Mouse (Mus musculus) ZHBTc4 (cell line): ENCODE measurements at regions not wholly inside any gene's neighbourhood (a gene's known extent, or its start where the extent isn't known, plus 50 kb on each side); places are given as distances from the start of the nearest gene placed in this dataset.
A peak's percentile ranks its signal among the peaks of the same experiment; 100 is the strongest.
"Not testable (repeated sequence)": the region's sequence is repeated elsewhere in the genome, so short reads cannot be mapped to it uniquely, and the experiment has no call there.

Experiments used
- DNase-seq: peaks from one replicate; pipeline ENCODE4 v3.0.0-alpha.2; 2011; ENCODE audit warnings: low read depth, low spot score

- no peak for DNase-seq
These were observed 203.4 kb upstream of the Tbl1x start for GRCm38 (mm10) chrX:77307374-77307773.

GRCm38 (mm10) chrX:77314384-77314783, 196.4 kb upstream of the Tbl1x start:
- peak; percentile 53 for DNase-seq

DNA sequence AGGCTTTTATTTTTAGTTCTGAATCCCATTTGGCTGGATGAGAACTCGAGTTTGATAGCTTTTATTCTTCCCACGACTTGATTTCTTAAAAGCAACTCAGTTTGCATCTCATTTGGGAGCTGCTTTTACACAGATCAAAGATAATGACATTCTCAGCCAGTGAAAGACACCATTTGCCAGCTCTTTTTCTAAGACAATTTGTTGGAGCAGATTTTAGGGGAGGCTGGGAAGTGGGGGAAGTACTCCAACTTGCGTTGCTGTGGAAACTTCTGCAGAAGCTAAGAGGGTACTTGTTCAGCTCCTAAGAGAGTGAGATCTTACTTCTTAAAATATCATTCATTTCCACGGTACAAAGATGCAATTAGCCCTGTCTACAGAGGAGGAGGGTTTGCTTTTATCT, 187.2 kb upstream of the Tbl1x start:
- DNase-seq = no peak

DNA sequence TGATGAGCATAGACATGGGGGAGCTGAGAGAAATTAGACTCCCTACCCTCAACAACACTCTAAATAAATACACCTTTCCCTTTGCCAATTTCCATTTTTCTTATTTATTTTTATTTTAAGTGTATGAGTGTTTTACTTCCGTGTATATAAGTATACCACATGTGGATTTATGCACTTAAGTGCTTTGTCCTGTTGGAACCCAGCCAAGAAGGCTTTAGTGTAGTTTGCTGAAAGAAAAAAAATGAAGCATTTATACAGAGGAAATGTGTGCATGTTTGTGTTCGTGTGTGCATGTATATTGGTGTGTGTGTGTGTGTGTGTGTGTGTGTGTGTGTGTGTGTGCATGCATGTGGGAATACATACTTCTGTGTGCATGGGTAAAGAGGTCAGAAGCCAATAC, 157.6 kb upstream of the Tbl1x start:
- no peak for DNase-seq

DNA sequence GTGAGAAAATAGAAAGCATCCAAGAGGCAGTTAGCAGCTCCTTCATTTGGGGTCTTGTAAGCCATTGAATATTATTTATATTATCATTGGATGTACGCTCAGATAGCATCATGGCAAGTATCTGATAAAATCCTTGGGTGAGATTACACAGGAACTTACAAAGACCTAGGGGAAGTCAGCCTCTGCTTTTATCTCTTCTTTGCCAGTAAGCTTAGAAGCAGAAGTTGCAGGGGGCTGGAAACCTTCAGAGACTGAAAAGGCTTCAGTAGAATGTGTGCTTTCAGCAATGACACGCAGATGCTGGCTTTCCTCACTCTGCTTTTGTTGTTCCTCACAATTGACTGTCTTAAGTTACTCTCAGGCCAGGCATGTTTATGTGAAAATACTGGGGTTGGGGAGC, 150.3 kb upstream of the Tbl1x start:
- DNase-seq = no peak

DNA sequence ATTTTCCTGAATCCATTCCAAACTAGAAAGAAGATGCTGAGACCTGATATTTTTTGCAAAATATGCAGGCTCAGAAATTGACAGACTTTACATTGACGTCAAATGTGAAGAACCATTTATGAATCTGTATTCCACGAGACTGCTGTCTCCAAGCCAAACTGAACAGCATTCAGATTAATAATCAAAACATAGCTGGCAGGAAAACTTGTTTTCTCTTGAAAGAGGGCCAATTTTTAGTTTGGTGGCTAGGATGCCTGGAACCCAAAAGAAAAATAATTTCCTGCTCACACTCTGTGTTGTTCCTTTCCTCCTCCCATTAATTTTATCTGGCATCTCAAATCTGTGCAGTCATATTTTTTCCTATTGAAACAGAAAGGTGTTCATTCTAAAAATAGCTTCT, 149.7 kb upstream of the Tbl1x start:
- DNase-seq = no peak

DNA sequence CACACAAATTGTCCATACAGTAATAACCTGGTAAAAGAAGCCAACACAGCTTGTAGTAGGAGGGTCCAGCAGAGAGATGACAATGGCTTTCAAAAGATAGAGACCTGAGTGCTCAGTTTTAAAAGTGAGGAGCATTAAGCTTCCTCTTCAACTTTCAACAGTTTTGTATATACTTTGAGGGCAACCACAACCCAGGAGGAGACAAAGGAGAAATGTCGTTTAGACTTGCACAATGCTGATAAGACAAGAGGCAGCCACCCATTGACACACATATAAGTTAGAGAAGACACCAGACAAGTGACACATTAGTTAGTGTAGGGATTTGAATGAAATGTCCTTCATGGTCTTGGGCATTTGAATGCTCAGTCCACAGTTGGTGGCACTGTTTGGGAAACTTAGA, 147.2 kb upstream of the Tbl1x start:
- DNase-seq = no peak

DNA sequence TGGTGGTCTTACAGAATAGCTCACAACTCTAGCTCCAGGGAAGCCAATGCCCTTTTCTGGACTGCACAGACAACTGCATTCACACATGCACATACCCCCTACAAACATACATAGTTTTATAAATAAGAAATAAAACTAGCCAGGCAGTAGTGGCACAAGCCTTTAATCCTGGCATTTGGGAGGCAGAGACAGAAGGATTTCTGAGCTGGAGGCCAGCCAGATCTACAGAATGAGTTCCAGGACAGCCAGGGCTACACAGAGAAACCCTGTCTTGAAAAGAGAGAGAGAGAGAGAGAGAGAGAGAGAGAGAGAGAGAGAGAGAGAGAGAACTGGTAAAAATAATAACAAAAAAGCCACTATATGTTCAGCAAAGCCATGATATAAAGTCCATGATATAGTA, 143.5 kb upstream of the Tbl1x start:
- DNase-seq = no peak

DNA sequence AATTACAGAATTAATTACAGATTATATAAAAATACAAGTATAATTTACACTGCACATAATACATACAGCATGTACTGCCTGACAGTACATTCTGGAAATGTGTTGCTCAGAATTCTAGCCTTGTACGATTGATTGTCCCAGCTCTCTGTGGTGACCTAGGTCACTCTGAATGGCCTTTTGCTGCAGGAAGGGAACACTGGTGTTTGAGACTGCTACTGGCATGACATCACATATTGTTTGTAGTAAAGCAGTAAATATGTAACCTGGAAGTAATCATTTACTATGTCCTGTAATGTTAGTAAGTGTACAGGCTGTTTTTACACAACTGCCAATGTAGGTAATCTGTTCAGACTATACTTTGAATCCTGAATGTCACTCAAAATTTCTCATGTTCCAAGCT, 123.5 kb upstream of the Tbl1x start:
- DNase-seq = no peak

DNA sequence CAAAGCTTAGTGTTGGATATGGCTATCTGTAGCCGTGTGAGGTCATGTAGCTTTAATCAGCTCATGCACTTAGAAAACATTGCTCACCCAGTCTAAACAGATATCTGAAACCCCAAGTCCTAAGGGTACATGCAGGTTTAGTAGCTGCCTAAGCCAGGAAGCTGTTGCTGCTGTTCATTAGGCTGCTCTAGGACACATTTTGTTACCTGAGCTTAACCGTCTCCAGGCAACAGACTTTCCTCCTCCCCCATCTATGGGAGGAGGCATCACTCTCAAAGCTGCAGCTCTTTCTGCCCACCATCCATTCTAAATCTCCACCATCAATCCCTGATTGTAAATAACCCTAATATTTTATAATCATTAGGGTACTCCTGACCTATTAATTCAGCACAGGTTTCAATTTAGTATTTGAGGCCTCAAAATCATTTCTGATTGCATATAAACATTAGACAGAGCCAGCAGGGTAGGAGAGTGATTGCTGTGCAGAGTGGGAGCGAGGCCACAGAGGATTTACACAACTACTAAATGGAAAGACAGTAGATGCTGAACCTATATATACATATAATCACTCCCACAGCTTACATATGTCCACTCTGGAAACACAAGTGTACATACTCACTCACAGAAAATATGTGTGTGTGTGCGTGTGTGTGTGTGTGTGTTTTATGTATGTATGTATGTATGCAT, 118.9 kb upstream of the Tbl1x start:
- no peak for DNase-seq

DNA sequence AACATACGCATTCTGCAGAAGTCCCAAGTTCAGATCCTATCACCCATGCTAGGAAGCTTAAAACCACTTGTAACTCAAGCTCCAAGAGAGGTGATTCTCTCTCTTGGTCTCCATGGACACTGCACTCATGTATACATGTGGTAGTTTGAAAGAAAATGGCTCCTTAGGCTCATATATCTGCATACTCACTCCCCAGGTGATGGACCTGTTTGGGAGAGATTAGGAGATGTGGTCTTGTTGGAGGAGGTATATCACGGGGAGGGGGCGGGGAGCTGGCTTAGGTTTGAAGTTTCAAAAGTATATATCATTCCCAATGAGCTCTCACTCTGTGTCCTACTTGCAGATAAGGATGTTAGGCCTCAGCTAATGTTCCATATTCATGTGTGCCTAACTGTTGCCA, 103.9 kb upstream of the Tbl1x start:
- no peak for DNase-seq

DNA sequence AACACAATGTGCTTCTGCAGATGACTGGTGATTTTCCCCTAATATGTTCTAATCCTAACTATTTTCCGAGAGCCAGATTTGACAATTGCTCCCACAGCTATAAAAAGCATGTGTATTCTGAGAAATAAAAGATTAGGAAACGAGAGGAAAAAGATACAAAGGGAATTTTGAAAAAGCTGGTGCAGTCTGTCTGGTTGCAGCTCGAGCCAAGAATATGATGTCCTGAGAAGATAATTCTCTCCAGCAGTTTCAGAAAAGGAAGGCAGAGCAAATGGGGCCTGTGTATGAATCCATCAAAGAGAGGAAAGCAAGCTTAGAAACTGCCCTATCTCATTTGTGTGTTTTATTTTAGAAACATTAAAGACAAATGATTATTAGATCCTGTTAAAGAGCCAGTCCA, 102.9 kb upstream of the Tbl1x start:
- DNase-seq = no peak

- DNase-seq = no peak
These were observed 101.4 kb upstream of the Tbl1x start for GRCm38 (mm10) chrX:77409370-77409769.

- DNase-seq = no peak
These were observed 100.0 kb upstream of the Tbl1x start for GRCm38 (mm10) chrX:77410812-77411211.

GRCm38 (mm10) chrX:77414156-77414555, 96.7 kb upstream of the Tbl1x start:
- DNase-seq = no peak

- DNase-seq = peak; percentile 26
These were observed 93.0 kb upstream of the Tbl1x start for GRCm38 (mm10) chrX:77417766-77418165.

DNA sequence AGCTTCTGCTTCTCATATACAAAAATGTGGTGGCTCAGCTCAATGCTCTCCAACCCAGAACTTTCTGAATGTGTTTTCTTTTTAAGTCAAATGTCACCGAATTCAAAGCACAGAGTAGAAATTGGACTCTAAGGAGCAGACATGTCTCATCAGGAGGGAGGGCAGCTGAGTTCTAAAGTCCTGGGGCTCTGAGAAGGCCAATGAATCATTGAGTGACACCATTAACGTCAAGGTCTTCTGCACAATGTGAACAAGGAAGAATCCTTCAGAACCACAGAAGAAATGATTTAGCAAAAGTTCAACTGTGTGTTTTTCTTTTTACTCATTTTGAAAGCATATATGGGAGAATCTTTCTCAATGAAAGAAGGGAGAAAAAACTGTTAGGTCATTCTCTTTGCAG, 88.6 kb upstream of the Tbl1x start:
- DNase-seq = no peak

GRCm38 (mm10) chrX:77424792-77425727, 85.8 kb upstream of the Tbl1x start:
- no peak for DNase-seq

- DNase-seq = not testable (repeated sequence)
These were observed 85.1 kb upstream of the Tbl1x start for GRCm38 (mm10) chrX:77425728-77426102.

DNA sequence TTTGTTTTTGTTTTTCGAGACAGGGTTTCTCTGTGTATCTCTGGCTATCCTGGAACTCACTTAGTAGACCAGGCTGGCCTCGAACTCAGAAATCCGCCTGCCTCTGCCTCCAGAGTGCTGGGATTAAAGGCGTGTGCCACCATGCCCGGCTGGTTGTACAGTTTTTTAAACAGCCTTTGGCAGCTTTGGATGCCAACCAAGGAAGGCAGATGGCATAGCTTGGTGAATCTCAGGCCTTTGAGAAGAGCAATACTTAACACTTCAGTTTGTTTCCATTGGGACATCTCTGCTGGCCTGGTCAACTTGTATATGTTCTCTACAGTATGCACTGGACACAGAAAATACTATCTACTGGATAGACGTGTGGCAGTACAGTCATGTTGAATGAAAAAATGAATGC, 84.0 kb upstream of the Tbl1x start:
- not testable (repeated sequence) for DNase-seq

- no peak for DNase-seq
These were observed 78.7 kb upstream of the Tbl1x start for GRCm38 (mm10) chrX:77432001-77432565.
